8 mouse cellular contexts compared by ENCODE assay signal in genomic region chr2:160645614-160646137, GRCm38 (mm10). TPM values are rescaled to one million over a fixed set of nuclear protein-coding genes. Genes with fewer than 3 reads are reported as not detected.
DNase-seq lines count a peak whose midpoint lies in the region; ATAC-seq lines count a peak whose summit lies in the region.

TSS of gene Top1 (plus strand) at chr2:160645888.

- ATAC-seq in megakaryocyte progenitor cell, adult 5-6 weeks (replicated peaks; ENCODE audit: poor library complexity): peak; percentile 90

- peak; percentile 100 for DNase-seq in adipocyte (ENCODE audit: low spot score)
- peak; percentile 100 for DNase-seq in embryo, embryonic 10 days (ENCODE audit: low spot score)
- peak; percentile 99 for DNase-seq in gastrocnemius, postnatal 10 days
- DNase-seq in induced T-regulatory cell, adult 2 months (ENCODE audit: low read depth): peak; percentile 100
- peak; percentile 98 for DNase-seq in left cerebral cortex, adult 9 months (ENCODE audit: low spot score in 2 of 2)
- DNase-seq in right cerebral cortex, postnatal 14 days: peak; percentile 98
- DNase-seq in urinary bladder, postnatal 36 days (ENCODE audit: low spot score in 2 of 2): peak; percentile 98 to 100

RNA-seq across cellular contexts. Expression of gene Top1, which starts in this region (rescaled TPM):
- total RNA-seq in gastrocnemius, postnatal 10 days (2021): 10 to 100 TPM; 42.3 to 54.4 TPM
- total RNA-seq in megakaryocyte progenitor cell, adult 5-6 weeks (2015): 119 and 120 TPM in 2 replicates
- 149 and 151 TPM in 2 replicates for total RNA-seq in megakaryocyte progenitor cell, adult 5-6 weeks (2017)

Comparison
In these comparisons a context has a peak if more than half of its experiments do, and no peak if none do; other contexts are left out.
1. Peak in every context shown above with its lines: DNase-seq and ATAC-seq.